Mouse (Mus musculus): Measurements from ENCODE around the gene Usp30. TPM values are rescaled to one million over a fixed set of nuclear protein-coding genes. Genes with fewer than 3 reads are reported as not detected.
A peak's percentile ranks its signal among the peaks of the same experiment; 100 is the strongest.

Usp30 gene
- polyA plus RNA-seq, 1 experiment: 71.5 TPM

GRCm38 (mm10) chr5:114146028-114146888 is 81.0 kb downstream of the Usp30 start, which contains the start of gene Acacb:
Acacb (plus strand) TSS chr5:114146535.
- Histone ChIP-seq H3K4me3 (ENCODE audit: control insufficient read depth, low read depth, low read length) (no peak within 1 kb of the TSS), H3K27me3 (ENCODE audit: control insufficient read depth, insufficient read depth, low read length) (no peaks in the 10 kb centered on the region), H3K4me1 (ENCODE audit: control insufficient read depth, insufficient read depth, low read length) (peaks cover 20% of the 10 kb centered on the region), H3K36me3 (ENCODE audit: control insufficient read depth, insufficient read depth, low read length) (no peaks in the 10 kb centered on the region), H3K27ac (ENCODE audit: control insufficient read depth, insufficient read depth, low read depth, low read length) (no peak within 1 kb of the TSS)
- TF ChIP-seq POLR2A (IDR thresholded peaks at IDR 0.05; ENCODE audit: control insufficient read depth, low read depth, low read length) (no peak), CTCF (IDR thresholded peaks at IDR 0.05; ENCODE audit: control insufficient read depth, insufficient read depth, insufficient replicate concordance, low read depth, low read length) (no peak)

GRCm38 (mm10) chr5:114147043-114147972 is 82.0 kb downstream of the Usp30 start:
- Histone ChIP-seq H3K27ac (ENCODE audit: control insufficient read depth, insufficient read depth, low read depth, low read length) (no peak overlapping the region), H3K36me3 (ENCODE audit: control insufficient read depth, insufficient read depth, low read length) (no peaks in the 10 kb centered on the region), H3K4me1 (ENCODE audit: control insufficient read depth, insufficient read depth, low read length) (peaks cover 26% of the 10 kb centered on the region), H3K27me3 (ENCODE audit: control insufficient read depth, insufficient read depth, low read length) (no peaks in the 10 kb centered on the region), H3K4me3 (ENCODE audit: control insufficient read depth, low read depth, low read length) (no peak overlapping the region)
- no peak for TF ChIP-seq CTCF (IDR thresholded peaks at IDR 0.05; ENCODE audit: control insufficient read depth, insufficient read depth, insufficient replicate concordance, low read depth, low read length)

- TF ChIP-seq CTCF (IDR thresholded peaks at IDR 0.05; ENCODE audit: control insufficient read depth, insufficient read depth, insufficient replicate concordance, low read depth, low read length) (no peak), POLR2A (IDR thresholded peaks at IDR 0.05; ENCODE audit: control insufficient read depth, low read depth, low read length) (no peak)
- Histone ChIP-seq H3K36me3 (ENCODE audit: control insufficient read depth, insufficient read depth, low read length) (no peaks in the 10 kb centered on the region), H3K27ac (ENCODE audit: control insufficient read depth, insufficient read depth, low read depth, low read length) (no peak overlapping the region), H3K27me3 (ENCODE audit: control insufficient read depth, insufficient read depth, low read length) (no peaks in the 10 kb centered on the region), H3K4me3 (ENCODE audit: control insufficient read depth, low read depth, low read length) (no peak overlapping the region), H3K4me1 (ENCODE audit: control insufficient read depth, insufficient read depth, low read length) (peaks cover 21% of the 10 kb centered on the region)
These were observed 87.3 kb downstream of the Usp30 start for GRCm38 (mm10) chr5:114152359-114153092.

- Histone ChIP-seq H3K27me3 (ENCODE audit: control insufficient read depth, insufficient read depth, low read length) (no peaks in the 10 kb centered on the region), H3K36me3 (ENCODE audit: control insufficient read depth, insufficient read depth, low read length) (no peaks in the 10 kb centered on the region), H3K27ac (ENCODE audit: control insufficient read depth, insufficient read depth, low read depth, low read length) (no peak overlapping the region), H3K4me3 (ENCODE audit: control insufficient read depth, low read depth, low read length) (peak overlapping the region; percentile 54), H3K4me1 (ENCODE audit: control insufficient read depth, insufficient read depth, low read length) (peaks cover 17% of the 10 kb centered on the region)
- no peak for TF ChIP-seq POLR2A (IDR thresholded peaks at IDR 0.05; ENCODE audit: control insufficient read depth, low read depth, low read length)
- TF ChIP-seq CTCF (IDR thresholded peaks at IDR 0.05; ENCODE audit: control insufficient read depth, insufficient read depth, insufficient replicate concordance, low read depth, low read length): peak; percentile 50; the same call in 1 of the 2 replicates
These were observed 88.2 kb downstream of the Usp30 start for GRCm38 (mm10) chr5:114153490-114153889.

- no peak overlapping the region for H3K4me3 ChIP-seq (ENCODE audit: control insufficient read depth, low read depth, low read length)
- H3K27me3 ChIP-seq (ENCODE audit: control insufficient read depth, insufficient read depth, low read length): no peaks in the 10 kb centered on the region
- H3K36me3 ChIP-seq (ENCODE audit: control insufficient read depth, insufficient read depth, low read length): no peaks in the 10 kb centered on the region
- peaks cover 15% of the 10 kb centered on the region for H3K4me1 ChIP-seq (ENCODE audit: control insufficient read depth, insufficient read depth, low read length)
- no peak overlapping the region for H3K27ac ChIP-seq (ENCODE audit: control insufficient read depth, insufficient read depth, low read depth, low read length)
- TF ChIP-seq POLR2A (IDR thresholded peaks at IDR 0.05; ENCODE audit: control insufficient read depth, low read depth, low read length) (no peak), CTCF (IDR thresholded peaks at IDR 0.05; ENCODE audit: control insufficient read depth, insufficient read depth, insufficient replicate concordance, low read depth, low read length) (no peak)
These were observed 89.5 kb downstream of the Usp30 start for GRCm38 (mm10) chr5:114154765-114155164.

GRCm38 (mm10) chr5:114155168-114155933 is 90.1 kb downstream of the Usp30 start:
- TF ChIP-seq POLR2A (IDR thresholded peaks at IDR 0.05; ENCODE audit: control insufficient read depth, low read depth, low read length) (no peak), CTCF (IDR thresholded peaks at IDR 0.05; ENCODE audit: control insufficient read depth, insufficient read depth, insufficient replicate concordance, low read depth, low read length) (no peak)
- no peak overlapping the region for H3K27ac ChIP-seq (ENCODE audit: control insufficient read depth, insufficient read depth, low read depth, low read length)
- no peaks in the 10 kb centered on the region for H3K27me3 ChIP-seq (ENCODE audit: control insufficient read depth, insufficient read depth, low read length)
- H3K36me3 ChIP-seq (ENCODE audit: control insufficient read depth, insufficient read depth, low read length): no peaks in the 10 kb centered on the region
- peaks cover 13% of the 10 kb centered on the region for H3K4me1 ChIP-seq (ENCODE audit: control insufficient read depth, insufficient read depth, low read length)
- H3K4me3 ChIP-seq (ENCODE audit: control insufficient read depth, low read depth, low read length): no peak overlapping the region

Measured in testis, adult 2 months (tissue).